Comparison of ENCODE assay signal across 36 mouse cellular contexts in the genomic region with DNA sequence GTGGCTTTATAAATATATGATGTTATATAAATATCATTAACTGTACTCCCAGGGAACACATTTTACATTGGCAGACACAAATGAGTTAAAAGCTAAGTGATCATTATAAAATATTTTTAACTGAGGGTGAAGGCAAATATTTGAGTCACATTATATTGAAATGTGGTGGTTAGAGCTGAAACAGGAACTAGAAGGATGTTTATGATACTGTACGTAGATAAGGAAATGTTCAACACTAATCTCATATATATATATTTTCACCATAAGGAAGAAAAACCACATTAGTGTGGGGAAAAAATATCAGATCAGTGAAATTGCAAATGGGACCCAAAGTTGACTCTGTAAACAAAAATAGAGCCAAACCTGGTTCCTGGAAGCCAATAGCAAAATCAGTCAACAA. TPM values are rescaled to one million over a fixed set of nuclear protein-coding genes. Genes with fewer than 3 reads are reported as not detected.
"Had no signal": no experiment of that assay in that cellular context is flagged by ENCODE, and none has a peak within 500 bp of the region (broad histone marks: within the 10 kb centered on the region; RNA-seq: fewer than 3 reads in every experiment).

No protein-coding gene starts in this region.

- H3K36me3 ChIP-seq: heart, embryonic 13.5 days; heart, embryonic 15.5 days; hindbrain, embryonic 13.5 days; hindbrain, embryonic 15.5 days; kidney, embryonic 15.5 days; limb, embryonic 13.5 days; limb, embryonic 15.5 days; liver, embryonic 12.5 days had no signal

- H3K27ac ChIP-seq: gastrocnemius, adult 2 months; heart, adult 2 months; heart, embryonic 13.5 days; heart, embryonic 15.5 days; hindbrain, embryonic 13.5 days; hindbrain, embryonic 15.5 days; hindbrain, postnatal 0 days; kidney, embryonic 15.5 days; kidney, postnatal 0 days; layer of hippocampus, adult 2 months; left cerebral cortex, adult 2 months; limb, embryonic 13.5 days; limb, embryonic 15.5 days; liver, embryonic 12.5 days; liver, embryonic 14.5 days had no signal

- H3K27me3 ChIP-seq: heart, embryonic 13.5 days; heart, embryonic 15.5 days; hindbrain, embryonic 13.5 days; hindbrain, embryonic 15.5 days; kidney, embryonic 15.5 days; limb, embryonic 13.5 days; limb, embryonic 15.5 days; liver, embryonic 12.5 days had no signal

- H3K9me3 ChIP-seq: heart, embryonic 13.5 days; heart, embryonic 15.5 days; hindbrain, embryonic 13.5 days; hindbrain, embryonic 15.5 days; kidney, embryonic 15.5 days; limb, embryonic 13.5 days; limb, embryonic 15.5 days; liver, embryonic 12.5 days had no signal

- H3K4me1 ChIP-seq: heart, embryonic 13.5 days; heart, embryonic 15.5 days; hindbrain, embryonic 13.5 days; hindbrain, embryonic 15.5 days; kidney, embryonic 15.5 days; limb, embryonic 13.5 days; limb, embryonic 15.5 days; liver, embryonic 12.5 days had no signal

- DNase-seq: gastrocnemius, adult 2 months; gastrocnemius, postnatal 10 days; gastrocnemius, postnatal 25 days; heart, adult 2 months; heart, postnatal 14 days; heart, postnatal 36 days; kidney, adult 11 months; kidney, adult 2 months; kidney, adult 9 months; kidney, postnatal 25 days; kidney, postnatal 4 days; left cerebral cortex, postnatal 4 days had no signal

- H3K9ac ChIP-seq: heart, embryonic 13.5 days; heart, embryonic 15.5 days; hindbrain, embryonic 13.5 days; hindbrain, embryonic 15.5 days; kidney, embryonic 15.5 days; limb, embryonic 13.5 days; limb, embryonic 15.5 days; liver, embryonic 12.5 days; liver, embryonic 14.5 days had no signal

- H3K4me3 ChIP-seq: gastrocnemius, adult 2 months; heart, adult 2 months; heart, embryonic 13.5 days; heart, embryonic 15.5 days; hindbrain, embryonic 13.5 days; hindbrain, embryonic 15.5 days; kidney, embryonic 15.5 days; layer of hippocampus, adult 2 months; left cerebral cortex, adult 2 months; limb, embryonic 13.5 days; limb, embryonic 15.5 days; liver, embryonic 12.5 days had no signal

RNA-seq across cellular contexts. Expression of gene Gpr87, which starts 34.4 kb away (rescaled TPM):
- total RNA-seq: gastrocnemius, adult 2 months; gastrocnemius, postnatal 10 days; gastrocnemius, postnatal 25 days; gastrocnemius, postnatal 4 days; heart, adult 2 months; heart, postnatal 14 days; heart, postnatal 36 days; hematopoietic stem cell, adult 5-6 weeks; hindbrain, postnatal 0 days; layer of hippocampus, adult 2 months; layer of hippocampus, postnatal 10 days; layer of hippocampus, postnatal 25 days; left cerebral cortex, adult 2 months; left cerebral cortex, postnatal 25 days; left cerebral cortex, postnatal 4 days; liver, adult 2 months had no signal
- polyA plus RNA-seq: heart, adult 2 months; heart, embryonic 11.5 days; heart, embryonic 13.5 days; heart, postnatal 0 days; hindbrain, embryonic 11.5 days; intestine, embryonic 14.5 days; intestine, embryonic 16.5 days; kidney, embryonic 15.5 days; liver, adult 2 months; liver, embryonic 12.5 days; liver, embryonic 14.5 days had no signal

RNA-seq across cellular contexts. Expression of gene Gpr171, which starts 58.8 kb away (rescaled TPM):
- total RNA-seq: gastrocnemius, adult 2 months; gastrocnemius, postnatal 25 days; hindbrain, postnatal 0 days; layer of hippocampus, adult 2 months; layer of hippocampus, postnatal 10 days; layer of hippocampus, postnatal 25 days; left cerebral cortex, adult 2 months; left cerebral cortex, postnatal 25 days; left cerebral cortex, postnatal 4 days had no signal
